Mouse (Mus musculus) spleen, postnatal 14 days (tissue): ENCODE measurements around the gene Pla2g15.
A peak's percentile ranks its signal among the peaks of the same experiment; 100 is the strongest.

Source experiments
- DNase-seq, 2 experiments: peaks; one replicate each; pipeline ENCODE4 v3.0.0; 2021 to 2022; ENCODE audit warnings: low spot score in 2 of 2

Pla2g15 gene

DNA sequence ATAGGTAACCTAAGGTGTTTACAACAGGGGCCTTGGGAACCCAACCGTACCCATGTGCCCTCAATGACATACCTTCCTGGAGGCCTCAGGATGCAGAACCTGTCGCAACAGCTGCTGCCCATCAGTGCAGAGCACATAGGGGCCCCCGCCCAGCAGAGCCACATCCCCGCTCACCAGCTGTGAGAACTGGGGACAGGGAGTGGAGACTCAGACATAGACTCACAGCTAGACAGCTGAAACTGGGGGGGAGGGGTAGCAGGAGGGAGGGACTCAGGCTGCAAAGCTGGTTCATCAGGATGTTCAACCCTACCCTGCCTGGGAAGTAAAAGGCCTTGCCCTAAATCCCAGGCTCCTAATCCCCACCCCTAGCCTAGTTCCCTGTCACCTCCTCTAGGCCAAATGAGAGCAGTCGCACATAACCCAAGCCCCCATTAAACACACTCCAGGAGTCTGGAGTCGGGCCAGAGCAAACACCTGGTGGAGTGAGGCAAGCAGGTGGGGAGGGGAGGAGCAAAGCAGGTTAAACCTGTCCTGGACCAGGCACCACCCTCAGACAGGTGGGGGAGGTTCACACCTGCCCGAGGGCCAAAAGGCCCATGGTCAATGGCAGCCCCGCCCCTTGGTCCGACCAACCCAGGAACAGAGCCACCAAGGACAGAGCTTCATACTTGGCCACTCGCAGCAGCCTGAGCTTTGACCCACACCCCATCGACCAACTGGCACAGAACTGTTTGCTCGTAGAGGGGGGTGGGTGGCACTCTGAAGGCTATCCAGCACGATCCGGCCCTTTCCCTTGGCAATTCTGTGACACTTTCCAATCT is 15.2 kb upstream of the Pla2g15 start:
- no peak for DNase-seq

DNA sequence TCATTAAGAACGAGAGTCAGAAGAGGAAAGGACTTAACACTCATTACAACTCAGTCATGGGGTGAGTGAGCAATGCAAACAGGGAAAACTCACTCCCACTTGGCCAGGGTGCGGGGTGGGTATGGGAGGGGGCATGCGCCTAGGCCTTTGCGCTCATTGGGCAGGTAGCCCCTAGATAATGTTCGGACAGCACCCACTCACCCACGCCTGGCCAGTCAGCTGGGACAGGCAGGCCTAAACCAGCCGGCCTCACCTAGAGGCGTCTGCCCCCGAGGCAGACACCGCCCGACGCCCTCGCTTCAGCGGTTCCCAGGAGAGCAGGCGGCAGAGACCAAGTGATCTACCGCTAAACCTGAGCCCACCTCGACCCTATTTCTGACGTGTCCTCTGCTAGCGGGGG is 14.5 kb upstream of the Pla2g15 start:
- no peak for DNase-seq

DNA sequence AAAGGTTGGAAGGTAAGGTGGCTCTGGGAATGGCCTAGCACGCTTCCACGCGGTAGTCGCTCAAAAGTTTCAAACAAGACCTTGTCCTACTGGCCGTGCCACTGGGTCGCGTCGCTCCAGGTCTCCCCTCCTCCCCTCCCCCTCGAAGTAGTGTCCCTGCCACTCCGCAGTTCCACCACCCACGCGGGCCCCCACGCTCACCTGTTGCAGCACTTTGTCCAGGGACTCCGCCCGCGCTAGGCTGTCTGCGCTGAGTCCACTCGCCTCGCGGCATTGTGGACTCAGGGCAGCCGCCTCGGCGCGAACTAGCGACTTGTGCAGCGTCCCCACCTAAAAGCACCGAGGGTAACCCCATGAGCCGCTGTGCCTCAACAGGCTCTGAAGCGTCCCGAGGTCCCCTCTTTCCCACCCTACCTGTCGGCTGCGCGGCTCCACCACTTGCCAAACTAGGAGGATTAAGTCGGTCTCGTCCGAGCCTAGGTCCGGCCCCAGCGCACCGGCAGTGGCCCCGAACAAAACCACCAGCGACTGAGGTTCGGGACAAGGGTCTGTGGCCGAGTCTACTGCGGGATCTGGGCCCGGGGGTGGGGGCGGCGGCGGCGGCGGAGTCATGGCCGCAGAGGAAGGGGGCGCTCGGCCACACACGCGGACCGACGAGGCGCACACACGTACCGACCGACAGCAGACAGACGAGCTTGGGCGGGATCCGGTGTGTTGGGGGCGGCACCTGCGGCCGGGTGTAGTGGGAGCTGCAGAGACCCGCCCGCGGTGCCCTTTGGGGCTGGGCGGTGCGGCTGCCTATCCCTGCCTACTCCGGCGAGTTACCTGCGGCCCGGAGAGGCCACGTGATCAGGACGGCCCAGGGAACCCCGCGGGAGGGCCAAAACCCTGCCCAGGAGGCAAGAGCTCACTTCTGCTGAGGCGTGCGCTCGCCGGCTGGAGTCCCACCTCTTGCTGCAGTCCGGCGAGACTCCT is 13.8 kb upstream of the Pla2g15 start, which contains the start of gene Esrp2:
Esrp2 (minus strand) TSS at position 819 of the 975 bp plus-strand sequence.
- no peak for DNase-seq

DNA sequence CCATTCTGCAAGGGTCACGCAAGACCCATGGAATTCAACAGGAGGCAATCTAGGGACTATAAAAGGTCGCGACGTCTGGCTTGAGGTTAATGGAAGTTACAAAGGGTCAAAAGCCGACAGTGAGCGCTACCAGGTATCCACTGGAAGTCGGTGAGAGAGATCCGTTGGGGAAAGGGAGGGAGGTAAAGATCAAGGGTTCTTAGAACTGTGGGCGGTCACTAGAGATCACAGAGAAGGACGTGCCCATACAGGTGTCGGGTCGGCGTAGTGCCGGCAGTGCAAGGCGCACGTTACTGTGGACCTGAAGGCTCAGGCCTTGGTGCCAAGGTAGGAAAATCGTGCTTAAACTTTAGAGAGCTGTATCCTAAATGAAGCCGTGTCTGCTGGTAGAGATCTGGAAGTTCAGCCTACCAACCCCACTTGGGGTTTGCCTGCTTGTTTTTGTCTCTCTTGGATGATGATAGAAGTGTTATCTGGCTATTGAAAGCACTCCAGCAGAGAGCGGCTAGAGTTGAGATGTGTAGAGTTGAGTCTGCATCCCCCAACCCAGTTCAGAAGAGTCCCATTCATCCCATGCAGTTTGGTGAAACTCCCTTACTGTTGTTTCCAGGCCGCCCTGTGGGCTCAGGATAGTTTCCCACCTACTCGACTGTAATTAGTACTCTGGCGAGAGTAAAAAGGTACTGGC is 12.8 kb upstream of the Pla2g15 start:
- DNase-seq, result no peak

DNA sequence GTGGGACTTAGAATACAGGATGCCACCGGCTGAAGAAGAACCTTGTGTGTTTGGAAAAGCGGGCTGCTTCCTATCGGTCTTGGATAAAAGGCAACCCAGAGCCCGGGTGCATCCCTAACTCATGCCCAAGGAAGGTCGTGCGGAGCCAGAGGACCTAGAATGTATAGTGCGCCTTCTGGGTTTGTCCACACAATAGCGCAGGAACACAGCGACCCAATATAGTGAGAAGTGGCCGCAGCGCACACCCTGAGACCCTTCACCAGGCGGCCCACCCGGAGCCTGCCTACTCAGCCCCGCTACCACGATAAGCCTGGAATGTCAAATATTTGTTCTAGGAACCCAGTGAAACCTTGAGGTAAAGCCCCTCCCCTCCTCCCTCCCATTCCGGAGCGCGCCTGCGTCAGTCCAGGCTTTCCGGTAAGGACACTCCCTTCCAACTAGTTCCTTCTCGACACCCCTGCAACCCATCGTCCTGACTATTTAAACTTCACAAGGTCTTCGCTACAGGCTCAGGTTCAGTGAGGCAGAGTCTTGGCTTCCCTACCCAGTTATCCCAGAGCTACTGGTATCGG is 12.2 kb upstream of the Pla2g15 start:
- DNase-seq, result no peak

GRCm38 (mm10) chr8:106138616-106139015 is 11.6 kb upstream of the Pla2g15 start:
- no peak for DNase-seq

DNA sequence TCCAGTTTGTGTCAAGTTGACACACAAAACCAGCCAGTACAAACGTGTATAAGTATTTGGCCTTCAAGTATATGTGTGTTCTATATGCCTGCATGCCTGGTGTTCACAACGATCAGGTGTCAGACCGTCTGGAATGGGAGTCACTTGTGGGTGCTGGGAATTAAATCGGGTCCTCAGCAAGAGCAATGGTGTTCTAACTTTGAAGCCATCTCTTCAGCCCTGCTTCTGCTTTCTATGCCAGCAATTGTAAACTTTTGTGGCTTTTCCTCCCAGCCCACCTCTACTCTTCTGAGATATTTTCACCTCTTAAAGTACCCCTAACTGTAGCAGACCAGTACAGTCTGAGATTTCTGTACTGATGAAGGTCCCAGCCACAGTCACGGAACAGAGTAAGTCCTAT is 10.0 kb upstream of the Pla2g15 start:
- DNase-seq, result no peak

- peak; percentile 64 to 79 for DNase-seq
These were observed 9.4 kb upstream of the Pla2g15 start for GRCm38 (mm10) chr8:106140769-106141168.

DNA sequence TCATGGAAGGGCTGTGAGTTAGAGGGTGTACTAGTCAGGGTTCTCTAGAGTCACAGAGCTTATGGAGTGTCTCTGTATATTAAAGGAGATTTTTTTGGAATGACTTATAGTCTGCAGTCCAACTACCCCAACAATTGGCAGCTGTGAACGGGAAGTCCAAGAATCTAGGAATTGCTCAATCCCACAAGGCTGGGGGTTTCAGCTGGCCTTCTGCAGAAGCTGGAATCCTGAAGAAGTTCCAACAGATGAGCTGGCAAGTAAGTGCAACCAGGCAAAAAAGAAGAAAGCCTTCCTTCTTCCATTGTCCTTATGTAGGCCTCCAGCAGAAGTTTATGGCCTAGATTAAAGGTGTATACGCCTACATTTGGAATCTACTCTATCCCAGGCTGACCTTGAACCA is 4.9 kb upstream of the Pla2g15 start:
- no peak for DNase-seq

DNA sequence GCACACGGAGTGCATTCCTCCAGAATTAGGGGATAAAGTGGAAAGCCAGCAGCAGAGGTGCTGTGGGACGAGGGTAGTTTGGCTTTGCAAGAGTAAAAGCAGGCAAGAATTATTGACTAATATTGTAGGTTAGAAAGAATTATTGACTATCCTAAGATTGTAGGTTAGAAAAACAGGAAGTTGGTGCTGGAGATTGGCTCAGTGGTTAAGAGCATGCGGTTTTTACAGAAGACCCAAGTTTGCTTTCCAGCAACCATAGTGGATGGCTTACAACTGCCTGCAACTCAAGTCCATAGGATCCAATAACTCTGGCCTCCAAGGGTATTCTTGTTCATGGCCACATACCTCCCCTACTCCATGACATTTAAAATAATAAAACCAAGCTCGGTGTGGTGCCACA is 4.2 kb upstream of the Pla2g15 start:
- no peak for DNase-seq

GRCm38 (mm10) chr8:106147868-106148565 is 2.2 kb upstream of the Pla2g15 start:
- no peak for DNase-seq

DNA sequence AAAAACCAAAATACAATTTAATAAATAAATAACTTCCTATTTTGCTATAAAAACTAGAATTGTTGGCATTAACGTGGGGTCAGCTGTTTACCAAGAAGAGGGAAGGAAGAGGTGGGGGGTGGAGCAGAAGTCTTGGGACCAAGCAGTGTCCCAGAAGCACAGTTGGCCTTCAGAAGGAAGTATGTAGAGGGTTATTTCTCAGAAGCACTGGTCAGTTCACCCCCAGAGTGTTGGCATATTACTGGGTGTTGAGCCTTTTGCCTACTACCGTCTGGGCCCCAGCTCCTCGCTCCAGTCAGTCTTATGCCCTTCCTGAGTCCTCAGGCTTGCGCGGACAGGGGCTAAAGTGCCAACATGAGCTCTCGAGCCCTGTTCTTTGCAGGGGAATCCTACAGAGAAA is 1.2 kb upstream of the Pla2g15 start:
- DNase-seq, result no peak

DNA sequence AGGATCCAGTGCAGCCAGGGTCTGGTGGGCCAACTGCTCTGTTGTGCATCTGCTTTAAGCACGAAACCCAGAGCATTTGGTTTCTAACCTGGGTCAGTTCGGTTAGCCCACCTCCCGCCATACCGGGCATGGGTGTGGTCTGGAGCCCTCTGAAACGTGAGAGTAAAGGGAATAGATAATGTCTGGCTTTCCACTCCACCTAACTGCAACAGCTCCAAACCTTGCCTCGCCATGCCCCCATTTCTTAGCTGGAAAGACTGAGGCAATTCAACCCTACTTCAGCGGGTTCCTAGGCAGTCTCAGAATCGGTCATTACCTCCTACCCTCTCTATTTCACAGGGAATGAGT is 428 bp downstream of the Pla2g15 start:
- DNase-seq, result no peak

DNA sequence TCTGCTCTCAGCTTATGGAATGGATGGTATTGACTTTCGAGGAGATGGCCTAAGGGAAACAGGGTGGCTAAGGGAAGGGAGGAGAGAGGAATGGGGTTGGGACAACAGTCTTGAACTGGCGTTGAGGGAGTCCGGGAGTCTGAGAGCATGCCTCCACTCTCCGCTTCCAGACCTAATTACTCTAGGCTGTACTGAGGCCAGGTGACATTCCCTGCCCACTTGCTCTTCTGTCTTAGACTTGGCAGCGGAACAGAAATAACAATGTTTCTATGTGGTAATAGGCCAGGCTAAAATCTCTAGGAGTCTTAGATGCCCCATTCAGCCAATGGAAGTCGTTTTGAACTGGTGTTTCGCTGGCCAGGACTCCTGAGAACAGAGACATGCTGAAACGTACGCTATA is 842 bp downstream of the Pla2g15 start:
- DNase-seq, result no peak

DNA sequence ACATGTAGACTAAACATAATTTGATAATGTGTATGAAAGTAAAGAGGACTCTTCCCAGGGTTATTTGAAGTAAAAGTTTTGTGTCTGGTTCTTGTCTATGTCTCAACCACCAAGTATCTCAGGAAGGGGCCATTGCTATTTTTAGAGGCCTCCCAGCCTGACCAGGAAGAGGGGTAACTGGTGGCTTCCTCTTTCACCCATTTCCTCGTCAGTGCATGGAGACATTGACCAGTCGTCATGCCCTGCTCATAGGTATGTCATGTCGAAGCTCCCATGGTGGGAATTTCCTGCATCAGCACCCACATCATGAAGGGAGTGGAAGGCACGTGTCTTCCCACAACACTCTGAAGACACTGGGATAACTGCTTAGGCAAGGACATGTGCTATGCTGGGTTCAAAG is 2.7 kb downstream of the Pla2g15 start:
- no peak for DNase-seq

GRCm38 (mm10) chr8:106157419-106157818 is 7.2 kb downstream of the Pla2g15 start:
- DNase-seq, result no peak

- DNase-seq, result no peak
These were observed 8.2 kb downstream of the Pla2g15 start for GRCm38 (mm10) chr8:106158381-106158780.

DNA sequence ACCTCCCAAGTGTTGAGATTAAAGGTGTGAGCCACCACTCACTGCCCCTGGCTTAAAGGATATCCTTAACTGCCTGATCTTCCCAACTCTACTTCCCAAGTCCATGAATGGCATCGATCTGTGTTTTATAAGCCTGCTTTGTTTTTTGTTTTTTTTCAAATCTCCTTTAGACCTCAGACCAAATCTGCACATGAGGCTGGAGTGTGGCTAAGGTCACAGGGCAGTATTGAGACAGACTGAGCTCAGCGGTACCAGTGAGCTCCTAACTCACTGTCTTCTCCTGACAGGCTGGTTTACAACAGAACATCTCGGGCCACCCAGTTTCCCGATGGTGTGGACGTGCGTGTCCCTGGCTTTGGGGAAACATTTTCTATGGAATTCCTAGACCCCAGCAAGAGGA is 9.7 kb downstream of the Pla2g15 start:
- no peak for DNase-seq

- no peak for DNase-seq
These were observed 13.1 kb downstream of the Pla2g15 start for GRCm38 (mm10) chr8:106163251-106163650.

DNA sequence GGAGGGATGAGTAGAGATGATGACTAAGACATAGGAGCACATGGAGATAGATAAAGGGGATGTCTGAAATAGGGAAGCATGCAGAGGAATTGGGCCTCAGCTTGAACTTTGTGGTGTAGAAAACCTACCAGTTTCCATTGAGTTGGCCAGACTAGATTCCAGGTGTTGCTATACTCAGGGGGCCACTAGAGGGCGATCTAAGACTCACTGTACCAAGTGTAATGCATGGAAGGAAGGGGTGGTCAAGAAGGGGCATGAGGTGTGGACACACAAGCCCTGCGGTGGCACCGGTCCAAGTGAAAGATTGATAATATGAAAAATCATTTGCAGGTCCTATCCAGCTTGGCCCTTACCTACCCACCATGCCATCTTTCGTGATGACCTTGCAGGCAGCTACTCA is 15.3 kb downstream of the Pla2g15 start:
- DNase-seq, result peak; percentile 30 to 68

DNA sequence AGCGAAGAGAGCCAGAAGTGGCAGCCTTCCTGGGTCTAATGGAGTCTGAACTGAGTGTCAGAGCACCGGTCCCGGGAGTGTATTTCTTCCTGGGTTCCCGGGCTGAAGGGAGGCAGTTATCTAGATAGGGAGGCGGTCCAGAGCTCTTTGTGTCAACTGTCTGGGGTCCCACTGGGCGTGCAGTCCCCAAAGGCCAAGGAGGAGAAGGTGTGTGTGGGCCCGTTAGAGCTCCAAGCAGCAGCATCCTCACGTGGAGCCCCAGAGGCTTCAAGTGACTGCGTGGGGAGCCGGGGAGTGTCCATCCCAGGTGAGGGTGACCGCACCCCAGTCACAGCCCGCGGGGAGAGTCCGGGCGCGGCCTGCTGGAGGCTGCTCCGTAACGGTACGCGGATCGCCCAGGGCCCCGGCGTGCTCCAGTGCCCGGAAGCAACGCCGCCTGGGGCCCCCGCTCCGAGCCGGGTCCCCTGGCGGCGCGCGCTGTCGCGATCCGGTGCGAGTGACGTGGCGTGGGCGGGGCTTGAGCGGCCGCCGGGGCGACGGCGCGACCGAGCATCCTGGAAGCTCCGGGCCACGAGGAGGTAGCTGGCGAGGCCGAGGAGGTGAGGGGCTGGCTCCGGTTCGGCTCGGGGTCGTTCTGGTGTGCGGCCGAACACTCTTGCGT is 18.3 kb downstream of the Pla2g15 start, which contains the start of gene Slc7a6:
Slc7a6 (plus strand) TSS at position 502 of the 661 bp plus-strand sequence.
- peak; percentile 72 to 82 for DNase-seq
